Mouse (Mus musculus): ENCODE measurements around the gene Clstn1.

The Clstn1 gene

GRCm38 (mm10) chr4:149567432-149568026 lies 18.7 kb upstream of the Clstn1 start:
- no peak for DNase-seq (ENCODE audit: low read depth)

- DNase-seq (ENCODE audit: low read depth): no peak
These were observed 17.6 kb upstream of the Clstn1 start for GRCm38 (mm10) chr4:149568622-149569021.

DNA sequence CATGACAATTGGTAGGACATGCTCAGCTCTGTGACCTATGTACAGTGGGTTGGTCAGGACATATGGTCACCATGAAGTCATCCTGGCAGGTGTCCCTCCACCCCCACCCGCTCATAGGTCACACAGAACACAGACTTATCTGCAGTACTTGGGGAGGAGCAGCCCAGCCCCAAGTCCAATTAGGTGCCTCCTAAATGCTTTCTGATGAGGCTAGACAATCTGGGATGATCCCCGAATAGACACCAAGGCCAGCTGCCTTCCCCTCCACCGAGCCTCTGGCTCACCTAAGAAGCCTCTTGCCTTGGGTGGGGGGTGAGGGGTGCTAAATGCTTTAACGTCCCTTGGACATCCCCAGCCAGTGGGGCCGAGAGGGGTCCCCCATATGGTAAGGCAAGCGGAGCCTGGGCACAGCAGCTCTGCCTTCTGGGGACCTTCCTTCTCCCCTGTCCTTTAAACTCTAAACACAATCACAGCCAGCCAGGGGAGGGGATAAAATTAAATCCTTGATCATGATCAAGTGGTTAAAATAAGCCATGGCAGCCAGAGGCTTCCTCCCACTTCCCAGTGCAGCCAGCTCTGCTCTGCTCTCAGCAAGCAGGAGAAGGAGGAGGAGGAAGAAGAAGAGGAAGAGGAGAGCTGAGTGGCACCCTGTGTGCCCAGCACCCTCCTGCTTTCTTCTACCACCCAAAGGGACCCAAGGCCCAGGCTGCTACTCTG lies 16.3 kb upstream of the Clstn1 start:
- DNase-seq (ENCODE audit: low read depth): no peak

DNA sequence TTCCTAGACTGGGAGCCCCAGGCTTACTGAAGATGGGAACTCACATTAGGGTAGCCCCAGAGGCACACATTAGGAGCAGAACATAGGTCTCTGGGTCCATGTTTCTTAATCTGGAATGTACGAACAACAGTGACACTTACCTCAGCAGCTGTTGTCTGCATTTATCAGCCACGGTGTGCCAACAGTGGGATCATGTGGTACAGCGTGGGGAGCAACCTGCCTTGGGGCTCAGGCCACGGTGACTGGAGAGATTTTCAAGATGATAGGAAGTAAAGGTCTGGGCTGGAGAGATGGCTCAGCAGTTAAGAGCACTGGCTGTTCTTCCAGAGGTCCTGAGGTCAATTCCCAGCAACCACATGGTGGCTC lies 15.8 kb upstream of the Clstn1 start:
- no peak for DNase-seq (ENCODE audit: low read depth)

DNA sequence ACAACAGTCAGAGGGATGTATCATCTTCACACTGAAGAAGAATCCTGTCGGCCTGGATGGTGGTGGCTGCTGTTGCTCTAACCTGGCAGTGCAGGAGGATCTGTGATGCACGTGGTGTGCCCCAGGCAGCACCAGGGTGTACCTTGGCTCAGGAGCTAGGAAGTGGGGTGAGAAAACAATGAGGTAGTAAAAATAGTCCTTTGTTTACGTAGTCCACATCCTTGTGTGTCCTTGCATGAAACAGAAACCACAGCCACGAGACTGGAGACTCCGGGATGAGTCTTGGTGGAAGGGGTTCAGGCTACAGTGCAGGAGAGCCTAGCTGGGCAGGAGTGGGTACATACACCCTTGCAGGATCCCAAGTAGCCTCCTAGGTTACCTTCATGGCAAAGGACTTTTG lies 15.1 kb upstream of the Clstn1 start:
- DNase-seq (ENCODE audit: low read depth): no peak

GRCm38 (mm10) chr4:149571651-149572149 lies 14.6 kb upstream of the Clstn1 start:
- DNase-seq (ENCODE audit: low read depth): no peak

DNA sequence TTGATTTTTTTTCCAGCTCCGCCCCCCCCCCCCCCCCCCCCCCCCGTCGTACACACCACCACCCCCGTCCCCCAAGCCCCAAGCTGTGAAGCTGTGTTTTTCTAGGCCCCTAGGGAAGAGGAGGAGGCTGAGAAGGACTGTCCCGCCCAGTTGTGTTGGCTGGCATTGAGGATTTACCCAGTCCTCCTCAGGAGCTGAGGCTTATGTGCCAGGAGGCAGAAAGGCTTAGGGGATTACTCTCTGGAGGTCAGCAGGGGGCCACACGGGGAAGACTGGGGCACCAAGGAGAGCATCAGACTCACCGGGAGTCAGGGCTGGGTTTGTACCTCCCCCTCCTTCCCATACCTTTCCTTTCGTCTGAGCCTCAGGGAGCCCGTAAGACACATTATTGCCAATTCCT lies 13.8 kb upstream of the Clstn1 start:
- DNase-seq (ENCODE audit: low read depth): no peak

- no peak for DNase-seq (ENCODE audit: low read depth)
These were observed 13.4 kb upstream of the Clstn1 start for GRCm38 (mm10) chr4:149572851-149573250.

- no peak for DNase-seq (ENCODE audit: low read depth)
These were observed 11.9 kb upstream of the Clstn1 start for GRCm38 (mm10) chr4:149574391-149574821.

- no peak for DNase-seq (ENCODE audit: low read depth)
These were observed 10.2 kb upstream of the Clstn1 start for GRCm38 (mm10) chr4:149576061-149576460.

DNA sequence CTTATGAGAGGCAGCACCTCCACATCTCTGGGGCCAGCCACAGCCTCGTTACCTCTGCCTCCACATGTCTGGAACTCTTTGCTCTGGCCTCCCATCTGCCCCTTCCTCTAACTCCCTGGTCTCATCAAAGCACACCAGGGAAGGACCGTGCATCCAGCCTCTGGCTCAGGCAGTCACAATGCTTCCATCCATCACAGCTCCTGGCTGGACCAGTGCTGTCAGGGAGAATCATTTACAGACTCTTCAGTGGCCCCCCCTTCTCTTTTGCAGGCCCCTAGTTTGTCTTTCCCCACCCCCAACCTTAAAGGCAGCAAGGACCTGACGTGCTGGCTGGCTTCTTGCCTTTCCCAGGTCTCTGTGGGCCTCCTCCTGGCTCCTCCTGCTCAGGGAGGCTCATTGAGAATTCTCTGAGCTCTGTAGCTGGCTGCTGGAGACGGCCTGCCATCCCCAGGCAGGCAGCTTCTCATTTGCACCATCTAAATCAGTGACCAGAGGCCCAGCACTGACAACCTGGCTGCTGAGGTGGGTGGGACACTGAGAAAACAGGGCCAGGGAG lies 9.2 kb upstream of the Clstn1 start:
- no peak for DNase-seq (ENCODE audit: low read depth)

- no peak for DNase-seq (ENCODE audit: low read depth)
These were observed 8.1 kb upstream of the Clstn1 start for GRCm38 (mm10) chr4:149578085-149578681.

- DNase-seq (ENCODE audit: low read depth): no peak
These were observed 7.4 kb upstream of the Clstn1 start for GRCm38 (mm10) chr4:149578831-149579230.

- no peak for DNase-seq (ENCODE audit: low read depth)
These were observed 1.0 kb upstream of the Clstn1 start for GRCm38 (mm10) chr4:149585236-149585635.

DNA sequence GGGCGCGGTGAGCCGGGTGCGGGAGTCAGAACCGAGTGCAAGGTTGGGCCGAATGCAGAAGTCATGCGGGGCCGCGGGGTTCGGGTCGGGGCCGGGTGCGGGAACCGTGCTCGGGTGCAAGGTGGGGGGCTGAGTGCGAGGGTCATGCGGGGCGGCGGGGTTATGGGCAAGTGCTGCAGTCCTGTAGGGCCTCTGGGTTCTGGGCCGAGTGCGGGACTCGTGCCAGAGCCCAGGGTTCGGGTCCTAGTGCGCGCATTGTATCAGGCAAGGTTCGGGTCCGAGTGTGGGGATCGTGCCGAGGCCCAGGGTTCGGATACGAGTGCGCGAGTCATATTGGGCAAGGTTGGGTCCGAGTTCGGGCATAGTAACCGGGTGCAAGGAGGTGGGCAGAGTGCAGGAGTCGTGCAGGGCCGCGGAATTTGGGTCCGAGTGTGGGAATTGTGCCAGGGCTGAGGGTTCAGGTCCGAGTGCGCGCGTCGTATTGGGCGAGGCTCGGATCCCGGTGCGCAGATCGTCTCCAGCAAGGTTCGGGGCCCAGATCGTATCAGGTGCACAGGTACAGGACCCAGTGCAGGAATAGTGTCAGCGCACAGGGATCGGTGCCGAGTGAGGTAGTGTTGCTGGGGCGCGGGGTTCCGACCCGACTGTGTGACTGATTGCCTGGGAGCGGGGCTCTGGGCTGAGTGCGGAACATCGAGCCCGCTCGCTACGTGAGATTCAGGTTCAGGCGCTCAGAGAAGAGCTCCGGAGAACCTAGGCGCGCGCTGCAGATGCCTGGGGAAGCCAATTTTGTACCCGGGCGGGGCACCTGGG lies 721 bp downstream of the Clstn1 start:
- no peak for DNase-seq (ENCODE audit: low read depth)

DNA sequence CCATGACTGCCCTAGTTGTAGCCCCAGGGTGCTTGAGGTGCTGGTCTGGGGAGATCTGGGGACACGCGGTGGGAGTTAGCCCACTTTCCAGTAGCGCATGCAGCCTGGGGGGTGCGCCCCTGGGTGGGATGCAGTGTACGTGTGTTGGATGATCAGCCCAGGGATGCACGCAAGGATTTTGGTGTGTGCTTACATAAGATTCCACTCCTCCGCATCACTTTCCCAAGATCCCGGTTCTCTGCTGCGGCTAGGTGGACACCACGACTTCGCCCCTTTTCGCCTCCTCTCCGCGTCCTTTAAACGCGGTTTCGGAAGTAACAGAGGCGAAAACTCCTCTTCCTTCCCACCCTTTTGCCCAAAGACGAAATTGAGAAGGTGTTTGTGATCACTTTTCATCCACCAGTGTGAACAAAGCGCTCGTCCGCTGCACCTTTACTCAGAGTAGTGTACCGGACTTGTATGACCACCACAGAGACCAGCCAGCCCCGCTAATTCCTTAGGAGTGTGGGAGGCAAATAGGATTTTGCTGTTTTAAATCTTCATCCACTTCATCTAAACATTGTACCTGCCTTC lies 1.4 kb downstream of the Clstn1 start:
- no peak for DNase-seq (ENCODE audit: low read depth)

DNA sequence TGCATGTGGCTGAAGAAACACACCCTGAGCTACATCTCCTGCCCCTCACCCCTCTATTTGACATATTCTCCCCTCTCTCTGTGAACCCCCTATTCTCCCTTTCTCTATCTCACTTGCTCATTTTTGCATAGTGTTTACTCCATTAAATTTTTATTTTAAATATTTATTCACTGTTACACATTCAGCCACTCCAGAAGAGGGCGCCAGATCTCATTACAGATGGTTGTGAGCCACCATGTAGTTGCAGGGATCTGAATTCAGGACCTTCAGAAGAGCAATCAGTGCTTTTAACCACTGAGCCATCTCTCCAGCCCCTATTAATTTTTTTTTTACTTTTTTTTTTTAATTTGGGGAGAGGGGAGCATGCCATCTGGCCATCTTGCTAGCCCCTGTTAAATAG lies 3.9 kb downstream of the Clstn1 start:
- no peak for DNase-seq (ENCODE audit: low read depth)

DNA sequence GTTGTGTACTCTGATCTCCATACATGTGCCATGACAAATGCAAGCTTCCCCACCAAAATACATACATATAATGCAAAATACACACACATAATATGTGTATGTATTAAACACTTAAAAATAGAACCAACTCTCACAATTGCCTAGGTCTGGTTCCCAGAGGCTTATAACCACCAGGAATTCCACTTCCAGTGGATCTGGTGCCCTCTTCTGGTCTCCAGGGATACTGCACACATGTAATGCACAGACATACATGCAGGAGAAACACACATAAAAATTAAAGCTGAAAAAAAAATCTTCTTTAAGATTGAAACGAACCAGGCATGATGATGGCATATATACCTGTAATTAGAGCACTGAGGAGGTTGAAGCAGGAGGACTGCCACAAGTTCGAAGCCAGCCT lies 5.2 kb downstream of the Clstn1 start:
- DNase-seq (ENCODE audit: low read depth): no peak

DNA sequence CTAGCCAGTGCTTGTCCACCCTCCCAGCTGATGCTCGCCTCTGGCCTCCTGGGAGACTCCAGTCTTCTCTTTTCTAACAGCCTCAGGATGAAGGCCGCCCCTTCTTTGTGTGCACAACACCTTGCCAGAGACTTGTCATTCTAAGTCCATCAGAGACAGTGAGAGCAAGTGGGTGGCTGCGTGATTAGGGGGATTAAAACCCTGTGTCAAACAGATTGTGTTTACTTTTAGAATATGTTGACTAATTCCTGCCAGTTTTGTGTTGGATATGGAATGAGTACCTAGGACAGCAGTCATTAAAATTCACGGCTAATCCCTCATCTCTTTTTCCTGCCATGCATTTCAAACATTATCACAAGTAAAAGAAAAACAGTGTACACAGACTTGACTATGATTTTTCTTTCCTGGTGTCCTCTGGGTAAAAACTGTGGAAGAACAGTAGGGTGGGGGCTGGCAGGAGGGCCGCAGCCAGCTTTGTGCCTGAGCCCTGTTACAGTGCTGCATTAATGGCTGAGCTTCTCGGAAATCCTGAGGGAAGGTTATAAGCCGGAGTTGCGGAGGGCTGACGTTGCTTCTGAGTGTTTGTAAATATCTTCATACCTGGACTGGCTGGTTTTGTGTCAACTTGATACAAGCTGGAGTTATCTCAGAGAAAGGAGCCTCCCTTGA lies 8.8 kb downstream of the Clstn1 start:
- no peak for DNase-seq (ENCODE audit: low read depth)

- DNase-seq (ENCODE audit: low read depth): no peak
These were observed 11.5 kb downstream of the Clstn1 start for GRCm38 (mm10) chr4:149597641-149598208.

GRCm38 (mm10) chr4:149599549-149599948 lies 13.3 kb downstream of the Clstn1 start:
- DNase-seq (ENCODE audit: low read depth): no peak
